Mouse (Mus musculus) lung, embryonic 15.5 days (tissue): ENCODE results near the gene Gm10401. TPM values are rescaled to one million over a fixed set of nuclear protein-coding genes. Genes with fewer than 3 reads are reported as not detected.

Experiments
- ATAC-seq: fragments of 200-750 bp; cut with Nextera tagmentation; 2 replicates; pipeline ENCODE4 v1.8.0; 2017; ENCODE audit warnings: moderate number of reproducible peaks, borderline replicate concordance; ENCODE audit not compliant: low FRiP score, low TSS enrichment; ENCODE audit errors: extremely low read depth
- H3K27ac ChIP-seq: fragments of 300-500 bp; sonication (generic); 2 replicates; pipeline ENCODE4 v1.5.1; 2015; ENCODE audit warnings: moderate library complexity, mild to moderate bottlenecking, inconsistent platforms
- H3K27me3 ChIP-seq: fragments of 300-500 bp; sonication (generic); 2 replicates; pipeline ENCODE4 v1.6.1; 2015; ENCODE audit warnings: inconsistent platforms
- H3K36me3 ChIP-seq: fragments of 300-500 bp; sonication (generic); 2 replicates; pipeline ENCODE4 v1.6.1; 2015; ENCODE audit warnings: inconsistent platforms
- H3K4me1 ChIP-seq: fragments of 300-500 bp; sonication (generic); 2 replicates; pipeline ENCODE4 v1.6.1; 2015; ENCODE audit warnings: inconsistent platforms
- H3K4me2 ChIP-seq: fragments of 300-500 bp; sonication (generic); 2 replicates; pipeline ENCODE4 v1.6.1; 2015; ENCODE audit warnings: inconsistent platforms, mild to moderate bottlenecking, moderate library complexity
- H3K4me3 ChIP-seq: fragments of 300-500 bp; sonication (generic); 2 replicates; pipeline ENCODE4 v1.5.1; 2015; ENCODE audit warnings: mild to moderate bottlenecking, inconsistent platforms
- H3K9ac ChIP-seq: fragments of 300-500 bp; sonication (generic); 2 replicates; pipeline ENCODE4 v1.6.1; 2015; ENCODE audit warnings: inconsistent platforms
- H3K9me3 ChIP-seq: fragments of 300-500 bp; sonication (generic); 2 replicates; pipeline ENCODE4 v1.6.1; 2016; ENCODE audit warnings: inconsistent platforms
- WGBS: fragments of 180-500 bp; shearing (Covaris S2); methylation state at CpG from one replicate; pipeline ENCODE4 v1.1.7; 2015; 5-methylcytosine and 5-hydroxymethylcytosine counted together
- polyA plus RNA-seq: library from polyadenylated mRNA; unstranded; fragments of >200 nt; fragmentation: Nextera tagmentation; extraction: Ambion mirVana; gene quantifications from 2 replicates; pipeline ENCODE4 v1.2.1, GENCODE M21; 2015

Gene Gm10401
- polyA plus RNA-seq: 26.9 and 32.3 TPM in 2 replicates

DNA sequence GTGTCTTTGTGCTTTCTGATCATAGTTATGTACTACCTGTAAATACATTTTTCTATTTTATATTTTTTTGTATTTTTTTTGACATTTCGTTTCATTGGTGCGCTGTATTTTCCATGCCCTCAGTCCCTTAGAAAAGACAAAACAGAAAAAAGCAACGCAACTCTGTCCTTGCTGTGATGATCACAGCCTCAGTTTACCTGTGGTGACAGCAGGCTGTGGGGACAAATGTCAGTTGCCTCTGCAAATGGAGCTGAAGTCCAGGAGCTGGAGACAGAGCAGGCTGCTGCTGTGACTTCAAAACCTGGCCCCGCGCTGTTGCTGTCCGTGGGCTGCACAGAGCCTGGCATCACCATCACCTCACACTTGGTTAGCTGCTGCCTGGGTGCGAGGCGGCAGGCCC is at the start of gene Gm10401:
Gene Gm10401, minus strand, starts transcription at position 101 of the 400 bp plus-strand sequence.
- H3K9ac ChIP-seq: no peak within 1 kb of the TSS
- H3K36me3 ChIP-seq: peaks cover 69% of the 10 kb centered on the region
- H3K4me3 ChIP-seq: no peak within 1 kb of the TSS
- no peaks in the 10 kb centered on the region for H3K9me3 ChIP-seq
- no peak for ATAC-seq
- H3K4me1 ChIP-seq: no peaks in the 10 kb centered on the region
- no peak within 1 kb of the TSS for H3K4me2 ChIP-seq
- no peak within 1 kb of the TSS for H3K27ac ChIP-seq
- no peaks in the 10 kb centered on the region for H3K27me3 ChIP-seq
- WGBS: 93% methylated on average over 8 of the region's 8 CpGs

DNA sequence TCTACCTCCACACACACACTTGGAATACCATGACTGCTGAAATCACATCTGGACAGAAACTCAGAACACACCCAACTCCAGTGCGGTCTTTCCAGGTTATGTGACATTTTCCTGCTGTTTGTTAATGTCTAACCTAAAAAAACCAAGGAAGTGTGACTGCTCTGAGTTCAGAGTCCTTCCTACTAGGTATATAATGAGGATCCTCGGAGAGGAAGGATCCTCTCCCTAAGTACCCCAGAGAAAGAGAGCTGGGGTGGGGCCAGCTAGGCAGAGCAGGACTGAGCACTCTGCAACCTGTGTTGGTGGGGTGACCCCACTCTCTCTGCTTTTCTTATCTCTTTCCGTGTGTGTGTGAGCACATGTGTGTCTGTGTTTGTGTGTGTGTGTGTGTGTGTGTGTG is 49.3 kb upstream of the Gm10401 start:
- no peaks in the 10 kb centered on the region for H3K27me3 ChIP-seq
- H3K4me3 ChIP-seq: no peak overlapping the region
- H3K9me3 ChIP-seq: no peaks in the 10 kb centered on the region
- no peak overlapping the region for H3K4me2 ChIP-seq
- H3K36me3 ChIP-seq: peaks cover 62% of the 10 kb centered on the region
- no peak for ATAC-seq
- no peak overlapping the region for H3K27ac ChIP-seq
- WGBS: 71% methylated on average over 3 of the region's 3 CpGs
- peaks cover 5% of the 10 kb centered on the region for H3K4me1 ChIP-seq
- H3K9ac ChIP-seq: no peak overlapping the region

DNA sequence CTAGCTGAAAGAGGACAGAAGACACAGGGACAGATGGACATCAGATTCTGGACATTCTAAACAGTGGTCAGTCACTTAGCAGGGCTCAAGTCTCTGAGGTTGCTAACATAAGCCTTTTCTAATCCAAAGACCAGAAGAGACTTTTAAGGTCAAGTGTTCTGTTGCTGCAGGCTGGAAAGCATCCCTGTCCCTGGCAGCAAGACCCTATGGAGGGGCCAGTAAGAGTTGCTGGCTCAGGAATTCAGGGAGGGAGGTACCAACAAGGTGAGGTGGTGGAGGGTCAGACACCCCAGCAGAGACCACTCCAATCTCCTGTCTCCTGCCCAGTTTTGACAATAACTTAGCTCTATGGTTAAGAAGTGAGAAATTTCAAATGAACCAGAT is 48.6 kb upstream of the Gm10401 start:
- peaks cover 62% of the 10 kb centered on the region for H3K36me3 ChIP-seq

DNA sequence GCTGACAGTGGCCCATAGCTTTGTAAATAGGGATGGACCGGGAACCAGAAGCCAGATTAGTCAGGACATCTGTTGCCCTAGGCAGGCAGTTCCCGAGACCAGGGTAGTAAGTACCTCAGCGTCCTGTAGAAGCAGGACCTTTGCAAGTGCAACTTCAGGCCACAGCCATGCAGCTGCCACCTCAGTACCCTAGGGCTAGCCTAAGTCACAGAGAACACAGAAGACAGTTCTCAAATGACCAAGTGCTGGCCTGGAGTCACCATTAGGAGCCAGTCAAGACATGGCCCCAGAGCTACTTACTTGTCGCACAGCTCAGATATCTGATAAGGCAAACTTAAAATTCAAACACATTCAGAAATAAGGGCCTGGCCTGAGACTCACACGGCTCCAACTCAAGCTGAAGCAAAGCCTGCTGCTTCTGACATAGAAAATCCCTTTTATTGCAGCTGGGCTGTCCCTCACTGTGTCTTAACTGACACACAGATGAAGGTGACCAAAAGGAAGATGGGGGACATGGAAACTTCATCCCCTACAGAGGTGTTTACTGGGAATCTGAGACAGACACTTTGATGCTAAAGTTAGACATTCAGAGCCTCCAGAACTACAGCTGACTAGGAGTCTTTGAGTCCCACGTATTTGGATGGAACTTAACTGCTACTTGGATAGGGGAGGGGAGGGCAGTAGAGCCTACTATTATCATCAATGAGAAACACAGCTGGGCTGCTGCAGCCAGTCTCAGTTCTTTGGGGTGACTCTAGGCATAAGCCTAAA is 48.1 kb upstream of the Gm10401 start:
- no peaks in the 10 kb centered on the region for H3K27me3 ChIP-seq
- WGBS: 71% methylated on average over 6 of the region's 6 CpGs
- no peak for ATAC-seq
- H3K27ac ChIP-seq: no peak overlapping the region
- H3K4me3 ChIP-seq: no peak overlapping the region
- no peak overlapping the region for H3K9ac ChIP-seq
- H3K36me3 ChIP-seq: peaks cover 61% of the 10 kb centered on the region
- no peaks in the 10 kb centered on the region for H3K4me1 ChIP-seq
- no peaks in the 10 kb centered on the region for H3K9me3 ChIP-seq
- no peak overlapping the region for H3K4me2 ChIP-seq

More for the DNA sequence above, 48.6 kb upstream of the Gm10401 start:
- Histone ChIP-seq H3K4me1 (no peaks in the 10 kb centered on the region), H3K9me3 (no peaks in the 10 kb centered on the region), H3K9ac (no peak overlapping the region), H3K27ac (no peak overlapping the region), H3K4me3 (no peak overlapping the region), H3K4me2 (no peak overlapping the region), H3K27me3 (no peaks in the 10 kb centered on the region)
- no peak for ATAC-seq

DNA sequence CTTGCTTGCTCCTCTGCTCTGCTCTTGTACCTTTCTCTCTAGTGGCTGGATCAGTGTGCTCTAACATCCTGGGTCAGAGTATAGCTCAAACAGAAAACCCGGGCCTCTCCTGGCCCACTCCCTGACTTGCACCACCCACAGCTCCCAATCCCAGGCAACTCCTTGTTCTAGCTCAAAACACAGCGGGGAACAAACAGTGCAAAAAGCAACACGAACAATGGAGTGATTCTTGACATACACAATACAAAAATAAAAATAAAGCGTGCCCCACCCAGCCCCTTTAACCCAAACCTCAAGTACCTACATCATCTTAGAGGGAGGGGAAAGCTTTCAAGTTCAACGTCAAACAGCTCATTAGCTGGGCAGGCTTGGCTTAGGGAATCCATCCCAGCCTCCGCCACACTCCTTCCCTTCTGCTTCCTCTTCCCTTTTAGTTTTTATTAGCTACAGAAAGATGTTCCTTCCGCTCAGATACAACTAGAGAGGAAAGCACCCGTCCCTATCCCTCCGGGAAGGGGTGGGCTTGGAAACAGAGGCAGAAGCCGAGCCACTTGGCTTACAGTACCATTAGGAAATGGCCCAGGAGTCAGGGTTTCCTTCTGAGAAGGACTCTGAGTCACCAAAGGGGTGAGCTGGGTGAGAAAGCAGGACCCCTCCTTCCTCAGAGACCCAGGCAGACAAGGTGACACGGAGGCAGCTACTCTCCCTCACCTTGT is 47.3 kb upstream of the Gm10401 start:
- WGBS: 74% methylated on average over 11 of the region's 11 CpGs
- H3K36me3 ChIP-seq: peaks cover 53% of the 10 kb centered on the region

DNA sequence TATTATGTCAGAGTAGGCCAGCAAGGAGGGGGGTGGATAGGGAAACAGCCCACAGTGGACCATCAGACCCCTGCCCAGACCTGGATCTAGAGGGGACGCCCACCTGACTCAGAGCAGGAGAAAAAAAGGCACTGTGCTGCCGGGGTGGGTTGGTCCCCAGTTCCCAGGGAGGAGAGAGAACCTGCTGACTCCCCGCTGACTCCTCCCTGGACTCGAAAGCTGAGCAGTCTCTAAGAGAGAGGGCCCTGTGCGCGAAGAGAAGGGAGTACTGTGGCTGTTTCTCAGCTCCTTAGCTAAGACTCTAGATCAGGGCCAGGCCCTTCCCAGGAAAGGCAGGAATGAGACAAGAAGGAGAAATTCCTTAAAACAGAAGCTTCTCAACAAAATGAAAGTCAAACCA is 46.4 kb upstream of the Gm10401 start:
- no peaks in the 10 kb centered on the region for H3K4me1 ChIP-seq
- H3K36me3 ChIP-seq: peaks cover 44% of the 10 kb centered on the region
- H3K4me3 ChIP-seq: no peak overlapping the region
- no peaks in the 10 kb centered on the region for H3K9me3 ChIP-seq
- WGBS: 80% methylated on average over 6 of the region's 6 CpGs
- no peaks in the 10 kb centered on the region for H3K27me3 ChIP-seq
- H3K9ac ChIP-seq: no peak overlapping the region
- ATAC-seq: no peak
- no peak overlapping the region for H3K27ac ChIP-seq
- H3K4me2 ChIP-seq: no peak overlapping the region

More for the DNA sequence above, 47.3 kb upstream of the Gm10401 start:
- no peaks in the 10 kb centered on the region for H3K27me3 ChIP-seq
- H3K4me1 ChIP-seq: no peaks in the 10 kb centered on the region
- H3K27ac ChIP-seq: no peak overlapping the region
- H3K9me3 ChIP-seq: no peaks in the 10 kb centered on the region
- no peak for ATAC-seq
- H3K9ac ChIP-seq: no peak overlapping the region
- H3K4me3 ChIP-seq: no peak overlapping the region
- H3K4me2 ChIP-seq: no peak overlapping the region

DNA sequence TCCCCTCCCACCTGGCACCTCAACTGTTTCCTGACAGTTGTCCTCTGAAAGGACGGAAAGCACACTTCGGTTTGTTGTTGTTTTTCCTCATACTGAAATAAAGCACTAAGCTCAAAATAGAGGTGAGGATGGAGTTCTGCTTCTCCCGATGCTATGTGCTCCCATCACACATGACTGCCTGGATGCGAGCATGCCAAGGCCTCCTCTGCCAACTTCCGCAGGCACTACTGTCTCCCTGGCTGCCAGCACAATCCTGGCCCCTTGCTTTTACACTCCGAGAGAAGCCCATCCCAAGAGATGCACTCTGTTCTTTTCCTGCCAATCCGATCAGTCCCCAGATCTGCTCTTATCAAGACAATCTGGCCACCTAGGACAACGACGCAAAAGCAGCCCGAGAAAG is 45.5 kb upstream of the Gm10401 start:
- Histone ChIP-seq H3K9me3 (no peaks in the 10 kb centered on the region), H3K9ac (no peak overlapping the region), H3K4me3 (no peak overlapping the region), H3K4me2 (no peak overlapping the region), H3K27ac (no peak overlapping the region), H3K36me3 (peaks cover 36% of the 10 kb centered on the region), H3K27me3 (no peaks in the 10 kb centered on the region), H3K4me1 (no peaks in the 10 kb centered on the region)
- WGBS: 66% methylated on average over 10 of the region's 10 CpGs
- no peak for ATAC-seq

DNA sequence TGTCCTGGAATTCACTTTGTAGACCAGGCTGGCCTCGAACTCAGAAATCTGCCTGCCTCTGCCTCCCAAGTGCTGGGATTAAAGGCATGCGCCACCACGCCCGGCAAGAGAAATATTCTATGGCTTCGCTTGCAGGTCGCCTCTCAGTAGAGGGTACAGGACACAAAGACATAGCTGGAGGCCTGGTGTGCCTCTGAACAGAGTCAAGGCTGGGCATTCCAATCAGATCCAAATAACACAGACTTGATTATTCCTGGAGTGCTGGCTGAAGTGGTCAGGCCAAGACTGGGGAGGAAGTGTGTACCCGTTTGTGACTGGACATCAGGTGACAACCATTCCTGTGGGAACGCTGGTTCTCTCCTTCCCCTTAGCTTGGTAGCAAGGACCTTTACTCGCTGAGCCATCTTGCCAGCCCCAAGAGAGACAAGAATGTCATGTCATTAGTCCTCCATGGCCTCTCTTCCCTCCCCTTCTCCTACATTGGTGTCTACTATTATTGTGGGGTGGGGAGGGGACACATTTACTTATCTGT is 44.1 kb upstream of the Gm10401 start:
- Histone ChIP-seq H3K4me3 (no peak overlapping the region), H3K9ac (no peak overlapping the region), H3K4me2 (no peak overlapping the region), H3K9me3 (no peaks in the 10 kb centered on the region), H3K36me3 (peaks cover 23% of the 10 kb centered on the region), H3K27me3 (no peaks in the 10 kb centered on the region), H3K27ac (no peak overlapping the region), H3K4me1 (no peaks in the 10 kb centered on the region)
- WGBS: 90% methylated on average over 9 of the region's 9 CpGs
- no peak for ATAC-seq

DNA sequence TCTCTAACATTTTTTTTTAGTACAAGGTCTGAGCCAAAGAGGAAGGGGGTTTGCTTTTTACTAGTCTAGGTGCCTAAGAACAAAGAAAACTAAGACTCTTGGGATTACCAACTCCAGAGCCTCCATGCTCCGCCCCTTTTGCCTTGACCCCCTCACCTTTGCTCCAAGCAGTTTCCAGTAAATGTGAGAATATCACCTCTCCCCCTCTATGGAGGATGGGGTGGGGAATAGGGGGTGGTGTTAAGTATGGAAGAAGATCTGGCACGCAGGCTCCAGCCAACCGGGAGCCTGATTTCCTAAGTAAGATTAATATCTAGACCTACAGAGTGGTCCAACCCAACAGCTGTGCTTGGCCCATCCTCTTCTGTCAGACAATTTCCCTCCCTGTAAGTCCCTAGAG is 42.6 kb upstream of the Gm10401 start:
- no peak; the same call in 1 of the 2 replicates for ATAC-seq
- WGBS: 71% methylated on average over 3 of the region's 3 CpGs

DNA sequence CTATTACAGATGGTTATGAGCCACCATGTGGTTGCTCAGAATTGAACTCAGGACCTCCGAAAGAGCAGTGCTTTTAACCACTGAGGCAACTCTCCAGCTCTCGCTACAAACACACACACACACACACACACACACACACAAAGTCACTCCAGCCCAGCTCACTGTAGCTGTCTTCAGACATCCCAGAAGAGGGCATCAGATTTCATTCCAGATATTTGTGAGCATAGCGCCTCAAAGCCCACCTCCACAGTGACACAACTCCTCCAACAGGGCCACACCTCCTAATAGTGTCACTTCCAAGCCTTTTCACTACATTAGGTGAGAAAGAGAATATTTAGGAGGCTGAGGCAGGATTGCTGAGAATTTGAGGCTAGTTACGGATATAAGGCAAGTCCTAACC is 41.0 kb upstream of the Gm10401 start:
- 49% methylated on average over 4 of the region's 4 CpGs for WGBS
- Histone ChIP-seq H3K27me3 (no peaks in the 10 kb centered on the region), H3K4me2 (no peak overlapping the region), H3K36me3 (no peaks in the 10 kb centered on the region), H3K4me3 (no peak overlapping the region), H3K9me3 (no peaks in the 10 kb centered on the region), H3K9ac (no peak overlapping the region), H3K27ac (no peak overlapping the region), H3K4me1 (no peaks in the 10 kb centered on the region)
- no peak for ATAC-seq

More for the DNA sequence above, 42.6 kb upstream of the Gm10401 start:
- no peaks in the 10 kb centered on the region for H3K9me3 ChIP-seq
- H3K36me3 ChIP-seq: peaks cover 9% of the 10 kb centered on the region; the same call in 1 of the 2 replicates
- no peak overlapping the region for H3K27ac ChIP-seq
- H3K27me3 ChIP-seq: no peaks in the 10 kb centered on the region
- H3K4me1 ChIP-seq: no peaks in the 10 kb centered on the region
- no peak overlapping the region for H3K4me3 ChIP-seq
- H3K4me2 ChIP-seq: no peak overlapping the region
- no peak overlapping the region for H3K9ac ChIP-seq

DNA sequence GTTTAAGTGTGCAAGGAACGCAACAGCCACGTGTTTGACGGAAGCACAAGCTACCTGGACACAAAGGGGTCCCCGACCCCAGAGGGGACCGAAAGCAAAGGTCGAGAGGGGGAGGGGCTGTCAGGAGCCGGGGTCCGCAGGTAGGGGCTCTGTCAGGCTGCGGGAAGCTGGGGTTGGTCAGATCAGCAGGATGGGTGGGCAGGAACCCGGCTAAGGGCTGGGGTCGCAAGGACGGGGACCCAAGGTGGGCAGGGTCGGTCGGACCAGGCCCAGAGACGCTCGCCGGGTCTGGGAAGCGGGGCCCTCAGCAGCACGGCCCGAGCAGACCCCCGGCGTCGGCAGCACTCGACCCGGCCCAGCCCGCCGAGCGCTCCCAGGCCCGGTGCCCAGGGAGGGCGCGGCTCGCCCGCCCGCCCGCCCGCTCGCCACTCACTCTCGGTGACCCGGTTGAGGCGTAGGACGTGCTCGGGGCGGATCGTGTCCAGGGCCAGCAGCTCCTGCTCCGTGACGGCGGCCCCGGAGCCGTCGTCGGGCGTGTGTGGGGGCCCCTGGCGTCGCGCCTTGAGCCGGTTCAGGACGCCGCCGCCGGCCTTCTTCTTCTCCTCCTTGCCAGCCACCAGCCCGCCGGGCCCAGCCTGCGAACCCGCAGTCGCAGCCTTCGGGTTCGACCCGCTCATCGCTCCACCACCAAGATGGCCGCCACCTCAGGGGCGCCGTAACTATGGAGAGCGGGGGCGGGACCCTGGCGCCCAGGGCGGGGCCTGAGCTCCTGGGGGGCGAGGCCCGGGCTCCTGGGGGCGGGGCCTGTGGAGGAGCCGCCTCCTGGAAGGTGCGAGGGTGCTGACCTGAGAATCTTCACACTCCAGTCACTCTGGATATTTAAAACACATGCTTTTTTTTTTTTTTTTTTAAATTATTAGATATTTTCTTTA is 36.4 kb upstream of the Gm10401 start, which contains the start of gene Unc119b:
Gene Unc119b, minus strand, starts transcription at position 742 of the 932 bp plus-strand sequence.
- peaks cover 9% of the 10 kb centered on the region for H3K36me3 ChIP-seq
- H3K4me3 ChIP-seq: peak within 1 kb of the TSS; percentile 84
- H3K27me3 ChIP-seq: no peaks in the 10 kb centered on the region
- peaks cover 16% of the 10 kb centered on the region for H3K4me1 ChIP-seq
- ATAC-seq: peak; percentile 94
- H3K27ac ChIP-seq: peak within 1 kb of the TSS; percentile 61; the same call in 1 of the 2 replicates
- WGBS: under 1% methylated on average over 68 of the region's 81 CpGs
- peak within 1 kb of the TSS; percentile 85 for H3K9ac ChIP-seq
- peak within 1 kb of the TSS; percentile 96 for H3K4me2 ChIP-seq
- no peaks in the 10 kb centered on the region for H3K9me3 ChIP-seq
